Mouse (Mus musculus): ENCODE results near the gene Pqbp1.

DNA sequence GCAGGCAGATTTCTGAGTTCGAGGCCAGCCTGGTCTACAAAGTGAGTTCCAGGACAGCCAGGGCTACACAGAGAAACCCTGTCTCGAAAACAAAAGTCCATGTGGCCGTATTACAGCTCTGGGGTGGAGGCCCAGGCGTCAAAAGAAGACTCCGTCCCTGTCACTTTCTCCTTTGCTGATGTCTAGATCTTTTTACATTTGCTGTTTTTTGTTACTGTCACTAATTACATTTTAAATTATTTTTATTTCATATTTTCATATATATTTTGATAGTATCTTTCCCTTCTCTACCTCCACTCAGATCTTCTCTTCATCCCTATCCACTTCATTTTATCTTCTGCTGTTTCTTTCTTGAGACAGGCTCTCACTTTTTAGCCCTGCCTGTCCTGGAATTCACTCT is 8.7 kb upstream of the Pqbp1 start, which contains the start of gene Gm10491:
- no peak for TF ChIP-seq EP300 (IDR thresholded peaks at IDR 0.05; ENCODE audit: insufficient read depth, low read depth, low read length)
- no peak for TF ChIP-seq CTCF (IDR thresholded peaks at IDR 0.05; ENCODE audit: low read depth, low read length)
- no peak for TF ChIP-seq POLR2A (IDR thresholded peaks at IDR 0.05; ENCODE audit: insufficient read depth, low read length)
